Comparison of ENCODE assay signal across 8 mouse cellular contexts in the genomic region with DNA sequence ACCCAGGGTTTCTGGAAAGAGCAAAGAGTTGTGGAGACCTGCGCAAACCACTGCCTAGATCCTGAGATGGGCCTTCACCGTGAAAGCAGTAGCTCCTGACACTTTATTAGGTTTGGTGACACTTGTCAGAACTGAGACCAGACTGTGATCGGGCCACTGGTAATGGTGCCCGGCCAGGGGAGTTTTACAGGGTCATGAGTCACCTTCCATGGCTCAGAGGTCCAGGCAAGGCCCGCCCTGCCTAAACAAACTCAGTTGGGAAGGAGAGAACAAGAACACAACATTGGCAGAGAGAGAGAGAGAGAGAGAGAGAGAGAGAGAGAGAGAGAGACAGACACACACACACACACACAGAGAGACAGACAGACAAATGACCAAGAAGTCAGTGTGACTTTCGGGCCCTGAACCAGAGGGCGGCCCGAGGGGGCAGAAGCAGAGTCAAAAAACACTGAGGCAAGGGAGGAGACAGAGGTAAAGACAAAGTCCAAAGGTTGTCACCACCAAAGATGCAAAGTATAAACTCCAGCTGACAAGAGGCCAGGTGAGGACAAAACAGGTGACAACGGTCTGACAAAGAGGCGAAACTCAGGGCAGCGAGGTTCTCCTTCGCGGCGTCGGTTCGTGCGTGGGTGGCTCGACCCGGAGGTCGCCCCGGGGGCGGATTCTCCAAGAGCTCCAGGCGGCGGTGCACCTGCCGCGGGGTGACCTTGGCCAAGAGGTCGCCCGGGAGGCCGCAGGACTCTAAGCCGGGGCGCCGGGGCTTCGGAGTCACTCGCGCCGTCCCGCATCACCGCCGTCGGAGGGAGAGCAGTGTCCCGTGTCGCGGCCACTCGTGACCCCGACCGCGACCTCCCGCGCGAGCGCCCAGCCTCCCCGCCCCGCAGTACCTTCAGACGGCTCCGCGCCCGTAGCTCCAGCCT. TPM values are rescaled to one million over a fixed set of nuclear protein-coding genes. Genes with fewer than 3 reads are reported as not detected.
DNase-seq lines count a peak whose midpoint lies in the region; ATAC-seq and TF ChIP-seq lines count a peak whose summit lies in the region.

No protein-coding gene starts in this region.

- H3K9me3 ChIP-seq in hindbrain, embryonic 10.5 days = 0 out of 2 replicates have a peak, but pooled peaks cover 3% of the 10 kb centered on the region
- no peaks in the 10 kb centered on the region for H3K9me3 ChIP-seq in limb, embryonic 15.5 days

- peak overlapping the region; percentile 58 for H3K4me2 ChIP-seq in limb, embryonic 15.5 days

- H3K4me1 ChIP-seq in thymus, adult 2 months (replicated peaks; ENCODE audit: control insufficient read depth, insufficient read depth, low read length) = peaks cover 12% of the 10 kb centered on the region
- H3K4me1 ChIP-seq in hindbrain, embryonic 10.5 days (replicated peaks) = peaks cover 32% of the 10 kb centered on the region
- H3K4me1 ChIP-seq in limb, embryonic 15.5 days = peaks cover 24% of the 10 kb centered on the region
- peaks cover 12% of the 10 kb centered on the region for H3K4me1 ChIP-seq in olfactory bulb, adult 2 months (ENCODE audit: control insufficient read depth, insufficient read depth, low read length)

- peak overlapping the region; percentile 89 for H3K9ac ChIP-seq in limb, embryonic 15.5 days

- no peaks in the 10 kb centered on the region; the same call in 1 of the 2 replicates for H3K27me3 ChIP-seq in thymus, adult 2 months (ENCODE audit: control insufficient read depth, insufficient read depth, low read length)
- H3K27me3 ChIP-seq in hindbrain, embryonic 10.5 days (ENCODE audit: insufficient read depth, poor library complexity, severe bottlenecking) = no peaks in the 10 kb centered on the region
- no peaks in the 10 kb centered on the region for H3K27me3 ChIP-seq in limb, embryonic 15.5 days

- ATAC-seq in limb, embryonic 15.5 days (ENCODE audit: insufficient number of reproducible peaks, low FRiP score, low TSS enrichment, low read depth) = peak; percentile 26; the same call in 1 of the 2 replicates

- no peak overlapping the region for H3K27ac ChIP-seq in thymus, adult 2 months (ENCODE audit: control insufficient read depth, insufficient read depth, low read length)
- H3K27ac ChIP-seq in hindbrain, embryonic 10.5 days = peak overlapping the region; percentile 92
- H3K27ac ChIP-seq in limb, embryonic 15.5 days = peak overlapping the region; percentile 67
- H3K27ac ChIP-seq in olfactory bulb, adult 2 months (ENCODE audit: insufficient read depth, low read depth, low read length) = peak overlapping the region; percentile 5; the same call in 1 of the 2 replicates

- H3K4me3 ChIP-seq in thymus, adult 2 months (ENCODE audit: control insufficient read depth, insufficient read depth, low read length) = peak overlapping the region; percentile 65
- peak overlapping the region; percentile 98 for H3K4me3 ChIP-seq in hindbrain, embryonic 10.5 days
- H3K4me3 ChIP-seq in limb, embryonic 15.5 days = peak overlapping the region; percentile 98
- peak overlapping the region; percentile 61 for H3K4me3 ChIP-seq in olfactory bulb, adult 2 months (ENCODE audit: insufficient read depth, low read depth, low read length)

- DNase-seq in thymus, adult 2 months = peak; percentile 7
- DNase-seq in thymus, postnatal 0 days (ENCODE audit: low spot score) = no peak
- peak; percentile 34 for DNase-seq in c-Kit-positive CD71-positive TER-119-positive erythroid progenitor cells, embryonic 14.5 days (ENCODE audit: low spot score)
- DNase-seq in hindbrain, embryonic 10.5 days (ENCODE audit: low spot score) = no peak
- no peak for DNase-seq in testis, postnatal 14 days (ENCODE audit: low spot score)
- DNase-seq in cerebellum, postnatal 10 days = no peak

- 5% methylated on average over 53 of the region's 57 CpGs for WGBS in thymus, adult 2 months
- WGBS in hindbrain, embryonic 10.5 days = 6% methylated on average over 57 of the region's 57 CpGs
- WGBS in limb, embryonic 15.5 days = 4% methylated on average over 57 of the region's 57 CpGs
- WGBS in olfactory bulb, adult 2 months = 5% methylated on average over 57 of the region's 57 CpGs

- TF ChIP-seq POLR2A in thymus, adult 2 months (IDR thresholded peaks at IDR 0.05; ENCODE audit: control insufficient read depth, extremely low read depth, insufficient read depth, low read length, poor library complexity) = no peak
- TF ChIP-seq POLR2A in olfactory bulb, adult 2 months (IDR thresholded peaks at IDR 0.05; ENCODE audit: insufficient read depth, low read depth, low read length) = no peak

- no peak for TF ChIP-seq CTCF in thymus, adult 2 months (IDR thresholded peaks at IDR 0.05; ENCODE audit: borderline replicate concordance, control insufficient read depth, extremely low read depth, insufficient read depth, low read length, poor library complexity)
- no peak for TF ChIP-seq CTCF in olfactory bulb, adult 2 months (IDR thresholded peaks at IDR 0.05; ENCODE audit: insufficient read depth, low read depth, low read length)

- peaks cover 5% of the 10 kb centered on the region; the same call in 1 of the 2 replicates for H3K36me3 ChIP-seq in thymus, adult 2 months (ENCODE audit: control insufficient read depth, insufficient read depth, low read length)
- H3K36me3 ChIP-seq in hindbrain, embryonic 10.5 days = peaks cover 15% of the 10 kb centered on the region
- H3K36me3 ChIP-seq in limb, embryonic 15.5 days = peaks cover 12% of the 10 kb centered on the region

RNA-seq across cellular contexts. Expression of gene Zbtb43, which starts 0.6 kb away (rescaled TPM):
- polyA plus RNA-seq in thymus, adult 2 months (2012; rRNA removed) = 14.9 and 16.7 TPM in 2 replicates
- polyA plus RNA-seq in thymus, postnatal 0 days (2015; fragmentation: Nextera tagmentation; extraction: Ambion mirVana) = 16.7 and 17.5 TPM in 2 replicates
- polyA plus RNA-seq in hindbrain, embryonic 10.5 days (2016; fragmentation: Nextera tagmentation; extraction: Ambion mirVana) = 19.0 and 22.7 TPM in 2 replicates
- polyA plus RNA-seq in limb, embryonic 15.5 days (2015; fragmentation: Nextera tagmentation; extraction: Ambion mirVana) = 17.3 and 19.0 TPM in 2 replicates
- not detected in 2 replicates for polyA plus RNA-seq in olfactory bulb, adult 2 months (2012; ENCODE audit: insufficient read depth, insufficient read length, low replicate concordance, missing spikeins)

RNA-seq across cellular contexts. Expression of gene Zbtb34, which starts 36.7 kb away (rescaled TPM):
- polyA plus RNA-seq in thymus, adult 2 months (2012; rRNA removed) = 22.0 and 27.6 TPM in 2 replicates
- 3.3 and 3.7 TPM in 2 replicates for polyA plus RNA-seq in thymus, postnatal 0 days (2015; fragmentation: Nextera tagmentation; extraction: Ambion mirVana)
- 7.2 and 8.2 TPM in 2 replicates for polyA plus RNA-seq in hindbrain, embryonic 10.5 days (2016; fragmentation: Nextera tagmentation; extraction: Ambion mirVana)
- 6.5 and 7.1 TPM in 2 replicates for polyA plus RNA-seq in limb, embryonic 15.5 days (2015; fragmentation: Nextera tagmentation; extraction: Ambion mirVana)
- not detected in 2 replicates for polyA plus RNA-seq in olfactory bulb, adult 2 months (2012; ENCODE audit: insufficient read depth, insufficient read length, low replicate concordance, missing spikeins)

Comparison
In these comparisons a context has a peak if more than half of its experiments do, and no peak if none do; other contexts are left out.
1. DNase-seq: peak in thymus, adult 2 months (single experiment) and c-Kit-positive CD71-positive TER-119-positive erythroid progenitor cells, embryonic 14.5 days (single experiment); none in thymus, postnatal 0 days (single experiment), hindbrain, embryonic 10.5 days (single experiment), testis, postnatal 14 days (single experiment) and cerebellum, postnatal 10 days (0 of 2).
2. RNA of gene Zbtb43, which starts 0.6 kb away (polyA plus RNA-seq): 19.0 to 22.7 TPM in hindbrain, embryonic 10.5 days, 17.3 to 19.0 TPM in limb, embryonic 15.5 days, 16.7 to 17.5 TPM in thymus, postnatal 0 days and 14.9 to 16.7 TPM in thymus, adult 2 months; not detected in olfactory bulb, adult 2 months; every median in the first group is over 10 times any median in the second.
3. Peak in every context shown above with its lines, with median percentiles within 50 percentile points of each other: H3K4me3 ChIP-seq.